Mouse (Mus musculus): ENCODE measurements around the gene Fcor. TPM values are rescaled to one million over a fixed set of nuclear protein-coding genes. Genes with fewer than 3 reads are reported as not detected.
A peak's percentile ranks its signal among the peaks of the same experiment; 100 is the strongest.

Fcor gene
- polyA plus RNA-seq, 1 experiment from 2014 or later, result 14.8 TPM

- no peak for ATAC-seq (ENCODE audit: low FRiP score, low TSS enrichment)
- H3K9me3 ChIP-seq (ENCODE audit: low read length), result no peaks in the 10 kb centered on the region
- H3K27me3 ChIP-seq (ENCODE audit: insufficient read depth, low read length), result 0 out of 2 replicates have a peak, but pooled peaks cover 10% of the 10 kb centered on the region
- H3K27ac ChIP-seq (ENCODE audit: low read length), result no peak overlapping the region
- no peak overlapping the region for H3K4me2 ChIP-seq (replicated peaks; ENCODE audit: low read depth, low read length)
- no peak overlapping the region for H3K9ac ChIP-seq (replicated peaks; ENCODE audit: low read length)
- WGBS, result 27% methylated on average over 5 of the region's 5 CpGs
- no peak overlapping the region for H3K4me3 ChIP-seq (ENCODE audit: low read length)
- peaks cover 7% of the 10 kb centered on the region; the same call in 1 of the 2 replicates for H3K4me1 ChIP-seq (ENCODE audit: insufficient read depth, low read length)
- H3K36me3 ChIP-seq (ENCODE audit: insufficient read depth, low read length), result no peaks in the 10 kb centered on the region
Measured at GRCm38 (mm10) chr8:3628014-3628413, 44.1 kb downstream of the Fcor start.

GRCm38 (mm10) chr8:3626971-3627370 lies 45.2 kb downstream of the Fcor start:
- ATAC-seq (ENCODE audit: low FRiP score, low TSS enrichment), result no peak
- Histone ChIP-seq H3K4me2 (replicated peaks; ENCODE audit: low read depth, low read length) (no peak overlapping the region), H3K36me3 (ENCODE audit: insufficient read depth, low read length) (no peaks in the 10 kb centered on the region), H3K9me3 (ENCODE audit: low read length) (no peaks in the 10 kb centered on the region), H3K4me1 (ENCODE audit: insufficient read depth, low read length) (peaks cover 8% of the 10 kb centered on the region), H3K9ac (replicated peaks; ENCODE audit: low read length) (no peak overlapping the region), H3K4me3 (ENCODE audit: low read length) (no peak overlapping the region), H3K27ac (ENCODE audit: low read length) (no peak overlapping the region), H3K27me3 (ENCODE audit: insufficient read depth, low read length) (0 out of 2 replicates have a peak, but pooled peaks cover 10% of the 10 kb centered on the region)
- WGBS, result 53% methylated on average over 5 of the region's 5 CpGs

- no peak within 1 kb of the TSS for H3K9ac ChIP-seq (replicated peaks; ENCODE audit: low read length)
- 0 out of 2 replicates have a peak, but pooled peaks cover 10% of the 10 kb centered on the region for H3K27me3 ChIP-seq (ENCODE audit: insufficient read depth, low read length)
- 47% methylated on average over 1 of the region's 1 CpGs for WGBS
- H3K4me2 ChIP-seq (replicated peaks; ENCODE audit: low read depth, low read length), result no peak within 1 kb of the TSS
- H3K4me3 ChIP-seq (ENCODE audit: low read length), result no peak within 1 kb of the TSS
- H3K4me1 ChIP-seq (ENCODE audit: insufficient read depth, low read length), result peaks cover 6% of the 10 kb centered on the region
- ATAC-seq (ENCODE audit: low FRiP score, low TSS enrichment), result no peak
- no peaks in the 10 kb centered on the region for H3K9me3 ChIP-seq (ENCODE audit: low read length)
- no peak within 1 kb of the TSS for H3K27ac ChIP-seq (ENCODE audit: low read length)
- no peaks in the 10 kb centered on the region for H3K36me3 ChIP-seq (ENCODE audit: insufficient read depth, low read length)
Measured at GRCm38 (mm10) chr8:3625445-3625844, 46.7 kb downstream of the Fcor start, which contains the start of gene Pcp2. Gene Pcp2, minus strand, starts transcription at chr8:3625545.

GRCm38 (mm10) chr8:3622119-3622518 lies 50.0 kb downstream of the Fcor start:
- H3K4me1 ChIP-seq (ENCODE audit: insufficient read depth, low read length), result peaks cover 13% of the 10 kb centered on the region
- H3K36me3 ChIP-seq (ENCODE audit: insufficient read depth, low read length), result peaks cover 8% of the 10 kb centered on the region
- H3K4me3 ChIP-seq (ENCODE audit: low read length), result peak overlapping the region; percentile 79
- no peak for ATAC-seq (ENCODE audit: low FRiP score, low TSS enrichment)
- H3K27ac ChIP-seq (ENCODE audit: low read length), result no peak overlapping the region
- no peaks in the 10 kb centered on the region for H3K27me3 ChIP-seq (ENCODE audit: insufficient read depth, low read length)
- H3K9ac ChIP-seq (replicated peaks; ENCODE audit: low read length), result peak overlapping the region; percentile 87; the same call in 1 of the 2 replicates
- 70% methylated on average over 8 of the region's 8 CpGs for WGBS
- H3K9me3 ChIP-seq (ENCODE audit: low read length), result no peaks in the 10 kb centered on the region
- peak overlapping the region; percentile 81 for H3K4me2 ChIP-seq (replicated peaks; ENCODE audit: low read depth, low read length)

- Histone ChIP-seq H3K4me3 (ENCODE audit: low read length) (peak within 1 kb of the TSS; percentile 79), H3K9me3 (ENCODE audit: low read length) (no peaks in the 10 kb centered on the region), H3K4me2 (replicated peaks; ENCODE audit: low read depth, low read length) (peak within 1 kb of the TSS; percentile 81), H3K4me1 (ENCODE audit: insufficient read depth, low read length) (peaks cover 13% of the 10 kb centered on the region), H3K27ac (ENCODE audit: low read length) (no peak within 1 kb of the TSS), H3K36me3 (ENCODE audit: insufficient read depth, low read length) (peaks cover 15% of the 10 kb centered on the region), H3K9ac (replicated peaks; ENCODE audit: low read length) (peak within 1 kb of the TSS; percentile 88), H3K27me3 (ENCODE audit: insufficient read depth, low read length) (no peaks in the 10 kb centered on the region)
- peak; percentile 98 for ATAC-seq (ENCODE audit: low FRiP score, low TSS enrichment)
- under 1% methylated on average over 37 of the region's 37 CpGs for WGBS
Measured at GRCm38 (mm10) chr8:3621199-3621970, 50.8 kb downstream of the Fcor start, which contains the start of the genes Xab2 and Pet100. Gene Xab2, minus strand, starts transcription at chr8:3621316. Gene Pet100, plus strand, starts transcription at chr8:3621548.

Other genes with a start within 250 kb of the Fcor start
- 8.7 and 10.1 TPM in 2 replicates for gene Pex11g, start 204.7 kb downstream of the Fcor start, polyA plus RNA-seq (2015; fragmentation: Nextera tagmentation; extraction: Ambion mirVana)
- gene Tex45, start 201.5 kb downstream of the Fcor start, polyA plus RNA-seq (2015; fragmentation: Nextera tagmentation; extraction: Ambion mirVana), result 0.19 TPM in 1 of 2 replicates, not detected in the other
- gene Zfp358, start 179.2 kb downstream of the Fcor start, polyA plus RNA-seq (2015; fragmentation: Nextera tagmentation; extraction: Ambion mirVana), result 55.6 and 57.1 TPM in 2 replicates
- gene Mcoln1, start 171.9 kb downstream of the Fcor start, polyA plus RNA-seq (2015; fragmentation: Nextera tagmentation; extraction: Ambion mirVana), result 72.2 and 73.5 TPM in 2 replicates
- 35.7 and 42.4 TPM in 2 replicates for gene Pnpla6, start 157.0 kb downstream of the Fcor start, polyA plus RNA-seq (2015; fragmentation: Nextera tagmentation; extraction: Ambion mirVana)
- gene C330021F23Rik, start 104.4 kb downstream of the Fcor start, polyA plus RNA-seq (2015; fragmentation: Nextera tagmentation; extraction: Ambion mirVana), result 8.4 and 8.5 TPM in 2 replicates
- 13.7 and 16.8 TPM in 2 replicates for gene Camsap3, start 85.1 kb downstream of the Fcor start, polyA plus RNA-seq (2015; fragmentation: Nextera tagmentation; extraction: Ambion mirVana)
- gene Xab2, start 51.0 kb downstream of the Fcor start, polyA plus RNA-seq (2015; fragmentation: Nextera tagmentation; extraction: Ambion mirVana), result 75.2 and 76.9 TPM in 2 replicates
- 85.9 and 90.4 TPM in 2 replicates for gene Pet100, start 50.8 kb downstream of the Fcor start, polyA plus RNA-seq (2015; fragmentation: Nextera tagmentation; extraction: Ambion mirVana)
- gene Pcp2, start 46.8 kb downstream of the Fcor start, polyA plus RNA-seq (2015; fragmentation: Nextera tagmentation; extraction: Ambion mirVana), result 0.48 and 0.51 TPM in 2 replicates
- 102 and 105 TPM in 2 replicates for gene Stxbp2, start 41.4 kb downstream of the Fcor start, polyA plus RNA-seq (2015; fragmentation: Nextera tagmentation; extraction: Ambion mirVana)
- gene Retn, start 16.6 kb downstream of the Fcor start, polyA plus RNA-seq (2015; fragmentation: Nextera tagmentation; extraction: Ambion mirVana), result 0.31 and 0.55 TPM in 2 replicates
- 0.20 and 0.50 TPM in 2 replicates for gene Mcemp1, start 6.6 kb downstream of the Fcor start, polyA plus RNA-seq (2015; fragmentation: Nextera tagmentation; extraction: Ambion mirVana)
- gene Trappc5, start 3.9 kb upstream of the Fcor start, polyA plus RNA-seq (2015; fragmentation: Nextera tagmentation; extraction: Ambion mirVana), result 42.1 and 44.7 TPM in 2 replicates
- 0.22 TPM in 1 of 2 replicates, not detected in the other for gene Fcer2a, start 21.8 kb upstream of the Fcor start, polyA plus RNA-seq (2015; fragmentation: Nextera tagmentation; extraction: Ambion mirVana)
- gene Clec4g, start 48.3 kb upstream of the Fcor start, polyA plus RNA-seq (2015; fragmentation: Nextera tagmentation; extraction: Ambion mirVana), result 0.41 and 0.45 TPM in 2 replicates
- not detected in 2 replicates for gene Cd209a, start 76.6 kb upstream of the Fcor start, polyA plus RNA-seq (2015; fragmentation: Nextera tagmentation; extraction: Ambion mirVana)
- gene Cd209e, start 181.9 kb upstream of the Fcor start, polyA plus RNA-seq (2015; fragmentation: Nextera tagmentation; extraction: Ambion mirVana), result not detected in 2 replicates
- gene Cd209d, start 206.2 kb upstream of the Fcor start, polyA plus RNA-seq (2015; fragmentation: Nextera tagmentation; extraction: Ambion mirVana), result not detected in 2 replicates

Data from kidney, embryonic 16.5 days (tissue).